In genomic region chr9:96731039-96731895, GRCm38 (mm10) we compare ENCODE assay signal across 10 mouse cellular contexts. TPM values are rescaled to one million over a fixed set of nuclear protein-coding genes. Genes with fewer than 3 reads are reported as not detected.
DNase-seq lines count a peak whose midpoint lies in the region; ATAC-seq and TF ChIP-seq lines count a peak whose summit lies in the region.
"Had no signal": no experiment of that assay in that cellular context is flagged by ENCODE, and none has a peak within 500 bp of the region (broad histone marks: within the 10 kb centered on the region; RNA-seq: fewer than 3 reads in every experiment).

No protein-coding gene starts in this region.

- no peak for DNase-seq in hindbrain, embryonic 10.5 days (ENCODE audit: low spot score)
- DNase-seq in hindbrain, embryonic 11.5 days (ENCODE audit: low spot score), result no peak
- DNase-seq in liver, postnatal 0 days, result no peak
- DNase-seq in spleen, postnatal 10 days (ENCODE audit: low spot score in 2 of 2), result no peak
- DNase-seq in layer of hippocampus, postnatal 25 days (ENCODE audit: extremely low spot score in 1 of 2, low spot score in 1 of 2), result no peak
- DNase-seq: thymus, adult 18-20 months had no signal

- TF ChIP-seq EP300 in liver, postnatal 0 days (IDR thresholded peaks at IDR 0.05; ENCODE audit: low read depth), result no peak

- H3K27me3 ChIP-seq in hindbrain, embryonic 10.5 days (ENCODE audit: insufficient read depth, poor library complexity, severe bottlenecking), result 0 out of 2 replicates have a peak, but pooled peaks cover 8% of the 10 kb centered on the region
- H3K27me3 ChIP-seq in hindbrain, embryonic 11.5 days (ENCODE audit: control insufficient read depth, insufficient read depth, low read length), result no peaks in the 10 kb centered on the region
- H3K27me3 ChIP-seq in embryonic facial prominence, embryonic 12.5 days, result no peaks in the 10 kb centered on the region
- H3K27me3 ChIP-seq in forebrain, embryonic 16.5 days (replicated peaks; ENCODE audit: control insufficient read depth, insufficient read depth, low read length), result no peaks in the 10 kb centered on the region
- H3K27me3 ChIP-seq in midbrain, embryonic 16.5 days (ENCODE audit: control insufficient read depth, insufficient read depth, low read depth, low read length), result no peaks in the 10 kb centered on the region
- H3K27me3 ChIP-seq in liver, postnatal 0 days (ENCODE audit: insufficient read depth, low read length), result no peaks in the 10 kb centered on the region
- H3K27me3 ChIP-seq: limb, embryonic 13.5 days had no signal

- H3K9me3 ChIP-seq in hindbrain, embryonic 10.5 days, result no peaks in the 10 kb centered on the region
- H3K9me3 ChIP-seq in hindbrain, embryonic 11.5 days (ENCODE audit: control insufficient read depth, low read length), result no peaks in the 10 kb centered on the region
- no peaks in the 10 kb centered on the region for H3K9me3 ChIP-seq in embryonic facial prominence, embryonic 12.5 days
- no peaks in the 10 kb centered on the region for H3K9me3 ChIP-seq in forebrain, embryonic 16.5 days (ENCODE audit: control insufficient read depth, low read length)
- no peaks in the 10 kb centered on the region for H3K9me3 ChIP-seq in midbrain, embryonic 16.5 days (replicated peaks; ENCODE audit: control insufficient read depth, low read length, poor library complexity, severe bottlenecking)
- no peaks in the 10 kb centered on the region for H3K9me3 ChIP-seq in liver, postnatal 0 days (ENCODE audit: low read length)
- H3K9me3 ChIP-seq: limb, embryonic 13.5 days had no signal

- no peak overlapping the region for H3K4me3 ChIP-seq in hindbrain, embryonic 10.5 days
- no peak overlapping the region for H3K4me3 ChIP-seq in hindbrain, embryonic 11.5 days (ENCODE audit: low read depth, low read length)
- no peak overlapping the region for H3K4me3 ChIP-seq in embryonic facial prominence, embryonic 12.5 days
- H3K4me3 ChIP-seq in forebrain, embryonic 16.5 days (replicated peaks; ENCODE audit: low read length), result peak overlapping the region; percentile 46
- peak overlapping the region; percentile 48 for H3K4me3 ChIP-seq in midbrain, embryonic 16.5 days (ENCODE audit: low read depth, low read length)
- H3K4me3 ChIP-seq in liver, postnatal 0 days (ENCODE audit: low read depth, low read length), result no peak overlapping the region

- no peak overlapping the region for H3K9ac ChIP-seq in hindbrain, embryonic 11.5 days (ENCODE audit: low read depth, low read length)
- no peak overlapping the region for H3K9ac ChIP-seq in embryonic facial prominence, embryonic 12.5 days
- peak overlapping the region; percentile 69 for H3K9ac ChIP-seq in forebrain, embryonic 16.5 days (replicated peaks; ENCODE audit: low read depth, low read length)
- H3K9ac ChIP-seq in midbrain, embryonic 16.5 days (ENCODE audit: low read depth, low read length), result peak overlapping the region; percentile 71
- no peak overlapping the region for H3K9ac ChIP-seq in liver, postnatal 0 days (replicated peaks)

- TF ChIP-seq CTCF in liver, postnatal 0 days (IDR thresholded peaks at IDR 0.05; ENCODE audit: low read depth), result no peak

- peaks cover 22% of the 10 kb centered on the region for H3K4me1 ChIP-seq in hindbrain, embryonic 10.5 days (replicated peaks)
- peaks cover 4% of the 10 kb centered on the region; the same call in 1 of the 2 replicates for H3K4me1 ChIP-seq in hindbrain, embryonic 11.5 days (replicated peaks; ENCODE audit: control insufficient read depth, insufficient read depth, low read length)
- peaks cover 15% of the 10 kb centered on the region for H3K4me1 ChIP-seq in embryonic facial prominence, embryonic 12.5 days
- peaks cover 49% of the 10 kb centered on the region for H3K4me1 ChIP-seq in forebrain, embryonic 16.5 days (replicated peaks; ENCODE audit: control insufficient read depth, insufficient read depth, low read length)
- H3K4me1 ChIP-seq in midbrain, embryonic 16.5 days (ENCODE audit: control insufficient read depth, insufficient read depth, low read length), result peaks cover 41% of the 10 kb centered on the region
- peaks cover 4% of the 10 kb centered on the region; the same call in 1 of the 2 replicates for H3K4me1 ChIP-seq in liver, postnatal 0 days (ENCODE audit: insufficient read depth)

- ATAC-seq in hindbrain, embryonic 11.5 days (ENCODE audit: low FRiP score), result no peak
- no peak for ATAC-seq in embryonic facial prominence, embryonic 12.5 days (ENCODE audit: insufficient number of reproducible peaks, insufficient read depth, low FRiP score, low TSS enrichment)
- no peak for ATAC-seq in forebrain, embryonic 16.5 days
- no peak for ATAC-seq in midbrain, embryonic 16.5 days
- no peak for ATAC-seq in liver, postnatal 0 days

- WGBS in hindbrain, embryonic 10.5 days, result 79% methylated on average over 19 of the region's 19 CpGs
- 78% methylated on average over 19 of the region's 19 CpGs for WGBS in hindbrain, embryonic 11.5 days
- WGBS in embryonic facial prominence, embryonic 12.5 days, result 73% methylated on average over 19 of the region's 19 CpGs
- WGBS in forebrain, embryonic 16.5 days, result 57% methylated on average over 19 of the region's 19 CpGs
- 43% methylated on average over 19 of the region's 19 CpGs for WGBS in midbrain, embryonic 16.5 days
- 73% methylated on average over 19 of the region's 19 CpGs for WGBS in liver, postnatal 0 days (ENCODE audit: insufficient replicate concordance)

- no peak overlapping the region for H3K4me2 ChIP-seq in hindbrain, embryonic 11.5 days (replicated peaks; ENCODE audit: low read depth, low read length)
- peak overlapping the region; percentile 38 for H3K4me2 ChIP-seq in embryonic facial prominence, embryonic 12.5 days (replicated peaks)
- H3K4me2 ChIP-seq in forebrain, embryonic 16.5 days (ENCODE audit: low read length), result peak overlapping the region; percentile 58
- peak overlapping the region; percentile 77 for H3K4me2 ChIP-seq in midbrain, embryonic 16.5 days (ENCODE audit: low read length)
- no peak overlapping the region for H3K4me2 ChIP-seq in liver, postnatal 0 days (ENCODE audit: low read depth, low read length)

- H3K36me3 ChIP-seq in hindbrain, embryonic 10.5 days, result no peaks in the 10 kb centered on the region
- no peaks in the 10 kb centered on the region for H3K36me3 ChIP-seq in hindbrain, embryonic 11.5 days (ENCODE audit: control insufficient read depth, insufficient read depth, low read length)
- no peaks in the 10 kb centered on the region for H3K36me3 ChIP-seq in embryonic facial prominence, embryonic 12.5 days
- no peaks in the 10 kb centered on the region for H3K36me3 ChIP-seq in forebrain, embryonic 16.5 days (ENCODE audit: control insufficient read depth, insufficient read depth)
- no peaks in the 10 kb centered on the region for H3K36me3 ChIP-seq in midbrain, embryonic 16.5 days (ENCODE audit: control insufficient read depth, insufficient read depth, low read length)
- H3K36me3 ChIP-seq in liver, postnatal 0 days (replicated peaks; ENCODE audit: insufficient read depth, low read length), result no peaks in the 10 kb centered on the region
- H3K36me3 ChIP-seq: limb, embryonic 13.5 days had no signal

- H3K27ac ChIP-seq in hindbrain, embryonic 10.5 days, result 0 out of 2 replicates have a peak overlapping the region, but pooled peaks have one; percentile 23
- H3K27ac ChIP-seq in hindbrain, embryonic 11.5 days (ENCODE audit: low read depth, low read length), result no peak overlapping the region
- no peak overlapping the region for H3K27ac ChIP-seq in embryonic facial prominence, embryonic 12.5 days
- peak overlapping the region; percentile 97 for H3K27ac ChIP-seq in forebrain, embryonic 16.5 days (ENCODE audit: low read length)
- peak overlapping the region; percentile 94 for H3K27ac ChIP-seq in midbrain, embryonic 16.5 days (ENCODE audit: low read length)
- H3K27ac ChIP-seq in liver, postnatal 0 days (ENCODE audit: low read depth), result no peak overlapping the region
- H3K27ac ChIP-seq: limb, embryonic 13.5 days had no signal

RNA-seq across cellular contexts. Expression of gene Zbtb38, which starts 21.4 kb away (rescaled TPM):
- 7.8 and 8.5 TPM in 2 replicates for polyA plus RNA-seq in hindbrain, embryonic 10.5 days (2016; fragmentation: Nextera tagmentation; extraction: Ambion mirVana)
- 11.1 and 14.3 TPM in 2 replicates for polyA plus RNA-seq in hindbrain, embryonic 11.5 days (2014; fragmentation: Nextera tagmentation; extraction: Ambion mirVana)
- 10.5 and 12.3 TPM in 2 replicates for polyA plus RNA-seq in embryonic facial prominence, embryonic 12.5 days (2016; fragmentation: Nextera tagmentation; extraction: Ambion mirVana)
- polyA plus RNA-seq in forebrain, embryonic 16.5 days (2015; fragmentation: Nextera tagmentation; extraction: Ambion mirVana), result 52.3 and 54.0 TPM in 2 replicates
- 57.1 and 58.1 TPM in 2 replicates for polyA plus RNA-seq in midbrain, embryonic 16.5 days (2015; fragmentation: Nextera tagmentation; extraction: Ambion mirVana)
- 6.0 and 7.5 TPM in 2 replicates for polyA plus RNA-seq in liver, postnatal 0 days (2015; fragmentation: Nextera tagmentation; extraction: Ambion mirVana)
- 10 to 100 TPM; 53.0 to 54.6 TPM for total RNA-seq in layer of hippocampus, postnatal 25 days (2021)

Comparison
In these comparisons a context has a peak if more than half of its experiments do, and no peak if none do; other contexts are left out.
1. H3K27ac ChIP-seq: peak in hindbrain, embryonic 10.5 days (single experiment), forebrain, embryonic 16.5 days (single experiment) and midbrain, embryonic 16.5 days (single experiment); none in hindbrain, embryonic 11.5 days (single experiment), embryonic facial prominence, embryonic 12.5 days (single experiment) and liver, postnatal 0 days (single experiment).
2. H3K4me3 ChIP-seq: peak in forebrain, embryonic 16.5 days (single experiment) and midbrain, embryonic 16.5 days (single experiment); none in hindbrain, embryonic 10.5 days (single experiment), hindbrain, embryonic 11.5 days (single experiment), embryonic facial prominence, embryonic 12.5 days (single experiment) and liver, postnatal 0 days (single experiment).
3. H3K4me2 ChIP-seq: peak in embryonic facial prominence, embryonic 12.5 days (single experiment), forebrain, embryonic 16.5 days (single experiment) and midbrain, embryonic 16.5 days (single experiment); none in hindbrain, embryonic 11.5 days (single experiment) and liver, postnatal 0 days (single experiment).
4. H3K9ac ChIP-seq: peak in forebrain, embryonic 16.5 days (single experiment) and midbrain, embryonic 16.5 days (single experiment); none in hindbrain, embryonic 11.5 days (single experiment), embryonic facial prominence, embryonic 12.5 days (single experiment) and liver, postnatal 0 days (single experiment).